Mouse (Mus musculus) heart, embryonic 14.5 days (tissue): Measurements from ENCODE around the gene Mipep. TPM values are rescaled to one million over a fixed set of nuclear protein-coding genes. Genes with fewer than 3 reads are reported as not detected.

Source experiments
- ATAC-seq: fragments of 200-750 bp; cut with Nextera tagmentation; 2 replicates; pipeline ENCODE4 v1.8.0; 2017; ENCODE audit warnings: low read depth, moderate TSS enrichment; ENCODE audit not compliant: insufficient number of reproducible peaks, insufficient read depth, low FRiP score
- H3K27ac ChIP-seq, 2 experiments: fragments of 200-500 bp in 1 of 2; fragments of 300-500 bp in 1 of 2; sonication (generic) in 1 of 2; replicated peaks in 1 of 2; 2 replicates each; pipeline ENCODE4 v1.5.1; 2012 to 2014; ENCODE audit warnings: low read depth in 2 of 2, low read length in 2 of 2, control low read depth in 1 of 2, mild to moderate bottlenecking in 1 of 2, mixed read lengths in 1 of 2; ENCODE audit not compliant: control insufficient read depth in 1 of 2, insufficient read depth in 1 of 2
- H3K27me3 ChIP-seq: fragments of 300-500 bp; sonication (generic); 2 replicates; pipeline ENCODE4 v1.6.1; 2014; ENCODE audit warnings: mild to moderate bottlenecking, low read length, control low read depth; ENCODE audit not compliant: control insufficient read depth, insufficient read depth
- H3K36me3 ChIP-seq: fragments of 300-500 bp; sonication (generic); 2 replicates; pipeline ENCODE4 v1.6.1; 2014; ENCODE audit warnings: mild to moderate bottlenecking, control low read depth, low read length, mixed read lengths; ENCODE audit not compliant: control insufficient read depth, insufficient read depth
- H3K4me1 ChIP-seq, 2 experiments: fragments of 200-500 bp in 1 of 2; fragments of 300-500 bp in 1 of 2; sonication (generic) in 1 of 2; 2 replicates each; pipeline ENCODE4 v1.6.1; 2012 to 2014; ENCODE audit warnings: low read length in 2 of 2, control low read depth in 1 of 2, mixed read lengths in 1 of 2; ENCODE audit not compliant: control insufficient read depth in 2 of 2, insufficient read depth in 2 of 2
- H3K4me2 ChIP-seq: fragments of 300-500 bp; sonication (generic); 2 replicates; pipeline ENCODE4 v1.6.1; 2014; ENCODE audit warnings: mild to moderate bottlenecking, low read length
- H3K4me3 ChIP-seq, 2 experiments: fragments of 200-500 bp in 1 of 2; fragments of 300-500 bp in 1 of 2; sonication (generic) in 1 of 2; 2 replicates each; pipeline ENCODE4 v1.5.1; 2012 to 2014; ENCODE audit warnings: low read length in 2 of 2, mild to moderate bottlenecking in 2 of 2, control low read depth in 1 of 2, low read depth in 1 of 2, moderate library complexity in 1 of 2; ENCODE audit not compliant: control insufficient read depth in 1 of 2, insufficient read depth in 1 of 2
- H3K9ac ChIP-seq: fragments of 300-500 bp; sonication (generic); 2 replicates; pipeline ENCODE4 v1.6.1; 2014; ENCODE audit warnings: mild to moderate bottlenecking, low read length
- H3K9me3 ChIP-seq: fragments of 300-500 bp; sonication (generic); 2 replicates; pipeline ENCODE4 v1.6.1; 2016; ENCODE audit warnings: low read length, control low read depth; ENCODE audit not compliant: control insufficient read depth
- WGBS: fragments of 180-500 bp; shearing (Covaris S2); extraction: QIAGEN DNeasy Blood & Tissue Kit; methylation state at CpG from one replicate; pipeline ENCODE4 v1.1.7; 2014; 5-methylcytosine and 5-hydroxymethylcytosine counted together
- polyA plus RNA-seq: library from polyadenylated mRNA; unstranded; fragments of >200 nt; fragmentation: Nextera tagmentation; extraction: Ambion mirVana; gene quantifications from 2 replicates; pipeline ENCODE4 v1.2.1, GENCODE M21; 2014

The Mipep gene
- polyA plus RNA-seq, 1 experiment from 2014 or later = 37.3 TPM

- Histone ChIP-seq H3K9me3 (no peaks in the 10 kb centered on the region), H3K27me3 (no peaks in the 10 kb centered on the region), H3K4me3 (no peak overlapping the region), H3K36me3 (peaks cover 39% of the 10 kb centered on the region), H3K4me1 (peaks cover 0 to 4% of the 10 kb centered on the region in 2 experiments; a peak in 2 of 4 replicates), H3K27ac (no peak overlapping the region), H3K4me2 (no peak overlapping the region), H3K9ac (no peak overlapping the region)
- 92% methylated on average over 13 of the region's 13 CpGs for WGBS
- no peak for ATAC-seq
These were observed 17.7 kb downstream of the Mipep start for GRCm38 (mm10) chr14:60802026-60802425.

- H3K27ac ChIP-seq = no peak overlapping the region
- no peak overlapping the region for H3K4me3 ChIP-seq
- H3K9ac ChIP-seq = no peak overlapping the region
- H3K27me3 ChIP-seq = no peaks in the 10 kb centered on the region
- WGBS = 91% methylated on average over 9 of the region's 9 CpGs
- no peak overlapping the region for H3K4me2 ChIP-seq
- H3K36me3 ChIP-seq = peaks cover 30% of the 10 kb centered on the region
- H3K4me1 ChIP-seq = peaks cover 0 to 7% of the 10 kb centered on the region in 2 experiments; a peak in 2 of 4 replicates
- no peak for ATAC-seq
- no peaks in the 10 kb centered on the region for H3K9me3 ChIP-seq
These were observed 20.6 kb downstream of the Mipep start for GRCm38 (mm10) chr14:60804978-60805377.

GRCm38 (mm10) chr14:60805871-60806270, 21.5 kb downstream of the Mipep start:
- H3K36me3 ChIP-seq = peaks cover 35% of the 10 kb centered on the region
- no peak overlapping the region for H3K4me2 ChIP-seq
- 78% methylated on average over 1 of the region's 1 CpGs for WGBS

GRCm38 (mm10) chr14:60806891-60807344, 22.5 kb downstream of the Mipep start:
- no peak for ATAC-seq
- WGBS = 48% methylated on average over 11 of the region's 11 CpGs
- H3K4me1 ChIP-seq = peaks cover 2 to 14% of the 10 kb centered on the region in 2 experiments
- no peak overlapping the region for H3K4me2 ChIP-seq
- H3K27ac ChIP-seq = no peak overlapping the region
- no peaks in the 10 kb centered on the region for H3K27me3 ChIP-seq
- H3K9me3 ChIP-seq = no peaks in the 10 kb centered on the region
- H3K36me3 ChIP-seq = peaks cover 40% of the 10 kb centered on the region
- no peak overlapping the region for H3K4me3 ChIP-seq
- H3K9ac ChIP-seq = no peak overlapping the region

More at GRCm38 (mm10) chr14:60805871-60806270, 21.5 kb downstream of the Mipep start:
- H3K27ac ChIP-seq = no peak overlapping the region
- no peaks in the 10 kb centered on the region for H3K27me3 ChIP-seq
- no peak overlapping the region for H3K4me3 ChIP-seq
- ATAC-seq = no peak
- H3K9ac ChIP-seq = no peak overlapping the region
- peaks cover 0 to 7% of the 10 kb centered on the region in 2 experiments; a peak in 2 of 4 replicates for H3K4me1 ChIP-seq
- H3K9me3 ChIP-seq = no peaks in the 10 kb centered on the region

GRCm38 (mm10) chr14:60809881-60810280, 25.5 kb downstream of the Mipep start:
- no peak for ATAC-seq
- H3K9me3 ChIP-seq = no peaks in the 10 kb centered on the region
- H3K4me2 ChIP-seq = no peak overlapping the region
- peaks cover 2 to 14% of the 10 kb centered on the region in 2 experiments for H3K4me1 ChIP-seq
- H3K4me3 ChIP-seq = no peak overlapping the region
- WGBS = 89% methylated on average over 8 of the region's 8 CpGs
- H3K27ac ChIP-seq = no peak overlapping the region
- H3K9ac ChIP-seq = no peak overlapping the region
- no peaks in the 10 kb centered on the region for H3K27me3 ChIP-seq
- H3K36me3 ChIP-seq = peaks cover 30% of the 10 kb centered on the region

- peaks cover 2 to 14% of the 10 kb centered on the region in 2 experiments; a peak in 3 of 4 replicates for H3K4me1 ChIP-seq
- H3K9me3 ChIP-seq = no peaks in the 10 kb centered on the region
- no peak overlapping the region for H3K9ac ChIP-seq
- 54% methylated on average over 4 of the region's 4 CpGs for WGBS
- ATAC-seq = no peak
- H3K4me3 ChIP-seq = no peak overlapping the region
- peaks cover 33% of the 10 kb centered on the region for H3K36me3 ChIP-seq
- 0 out of 4 replicates have a peak overlapping the region, but pooled peaks of 1 of the 2 experiments have one; percentile 14 for H3K27ac ChIP-seq
- no peaks in the 10 kb centered on the region for H3K27me3 ChIP-seq
- no peak overlapping the region for H3K4me2 ChIP-seq
These were observed 27.2 kb downstream of the Mipep start for GRCm38 (mm10) chr14:60811547-60811946.

GRCm38 (mm10) chr14:60815098-60815497, 30.7 kb downstream of the Mipep start:
- Histone ChIP-seq H3K4me3 (no peak overlapping the region), H3K27me3 (no peaks in the 10 kb centered on the region), H3K27ac (no peak overlapping the region), H3K4me2 (no peak overlapping the region), H3K9ac (no peak overlapping the region), H3K9me3 (no peaks in the 10 kb centered on the region), H3K4me1 (peaks cover 14 to 19% of the 10 kb centered on the region in 2 experiments), H3K36me3 (peaks cover 26% of the 10 kb centered on the region)
- WGBS = 90% methylated on average over 5 of the region's 5 CpGs
- no peak for ATAC-seq

- 42% methylated on average over 5 of the region's 5 CpGs for WGBS
- H3K4me2 ChIP-seq = no peak overlapping the region
- peaks cover 13% of the 10 kb centered on the region for H3K36me3 ChIP-seq
- no peak overlapping the region for H3K4me3 ChIP-seq
- H3K27me3 ChIP-seq = no peaks in the 10 kb centered on the region
- no peak for ATAC-seq
- no peak overlapping the region for H3K9ac ChIP-seq
- H3K9me3 ChIP-seq = no peaks in the 10 kb centered on the region
- H3K27ac ChIP-seq = peak overlapping the region; percentile 61
- H3K4me1 ChIP-seq = peaks cover 12% of the 10 kb centered on the region in 2 experiments
These were observed 33.7 kb downstream of the Mipep start for GRCm38 (mm10) chr14:60818045-60818444.
